Mouse (Mus musculus) midbrain, embryonic 10.5 days (tissue): ENCODE results near the gene Fhl3. TPM values are rescaled to one million over a fixed set of nuclear protein-coding genes. Genes with fewer than 3 reads are reported as not detected.
A peak's percentile ranks its signal among the peaks of the same experiment; 100 is the strongest.

Source experiments
- DNase-seq: peaks from one replicate; pipeline ENCODE4 v3.0.0-alpha.2; 2017; ENCODE audit warnings: low spot score
- H3K27ac ChIP-seq: fragments of 300-500 bp; sonication (generic); replicated peaks from 2 replicates; pipeline ENCODE4 v1.5.1; 2016; ENCODE audit warnings: mild to moderate bottlenecking
- H3K27me3 ChIP-seq: fragments of 300-500 bp; sonication (generic); 2 replicates; pipeline ENCODE4 v1.6.1; 2016; ENCODE audit warnings: low read depth, mild to moderate bottlenecking; ENCODE audit not compliant: poor library complexity, severe bottlenecking
- H3K36me3 ChIP-seq: fragments of 300-500 bp; sonication (generic); 2 replicates; pipeline ENCODE4 v1.6.1; 2016; ENCODE audit warnings: mild to moderate bottlenecking, moderate library complexity
- H3K4me1 ChIP-seq: fragments of 300-500 bp; sonication (generic); 2 replicates; pipeline ENCODE4 v1.6.1; 2016
- H3K4me3 ChIP-seq: fragments of 300-500 bp; sonication (generic); 2 replicates; pipeline ENCODE4 v1.5.1; 2016; ENCODE audit warnings: mild to moderate bottlenecking, moderate library complexity
- H3K9me3 ChIP-seq: fragments of 300-500 bp; sonication (generic); replicated peaks from 2 replicates; pipeline ENCODE4 v1.6.1; 2016; ENCODE audit warnings: mild to moderate bottlenecking
- WGBS: fragments of 180-500 bp; shearing (Covaris S2); methylation state at CpG from one replicate; pipeline ENCODE4 v1.1.7; 2016; 5-methylcytosine and 5-hydroxymethylcytosine counted together
- polyA plus RNA-seq: library from polyadenylated mRNA; unstranded; fragments of >200 nt; fragmentation: Nextera tagmentation; extraction: Ambion mirVana; gene quantifications from 2 replicates; pipeline ENCODE4 v1.2.1, GENCODE M21; 2016

Gene Fhl3
- polyA plus RNA-seq: 4.6 and 5.8 TPM in 2 replicates

DNA sequence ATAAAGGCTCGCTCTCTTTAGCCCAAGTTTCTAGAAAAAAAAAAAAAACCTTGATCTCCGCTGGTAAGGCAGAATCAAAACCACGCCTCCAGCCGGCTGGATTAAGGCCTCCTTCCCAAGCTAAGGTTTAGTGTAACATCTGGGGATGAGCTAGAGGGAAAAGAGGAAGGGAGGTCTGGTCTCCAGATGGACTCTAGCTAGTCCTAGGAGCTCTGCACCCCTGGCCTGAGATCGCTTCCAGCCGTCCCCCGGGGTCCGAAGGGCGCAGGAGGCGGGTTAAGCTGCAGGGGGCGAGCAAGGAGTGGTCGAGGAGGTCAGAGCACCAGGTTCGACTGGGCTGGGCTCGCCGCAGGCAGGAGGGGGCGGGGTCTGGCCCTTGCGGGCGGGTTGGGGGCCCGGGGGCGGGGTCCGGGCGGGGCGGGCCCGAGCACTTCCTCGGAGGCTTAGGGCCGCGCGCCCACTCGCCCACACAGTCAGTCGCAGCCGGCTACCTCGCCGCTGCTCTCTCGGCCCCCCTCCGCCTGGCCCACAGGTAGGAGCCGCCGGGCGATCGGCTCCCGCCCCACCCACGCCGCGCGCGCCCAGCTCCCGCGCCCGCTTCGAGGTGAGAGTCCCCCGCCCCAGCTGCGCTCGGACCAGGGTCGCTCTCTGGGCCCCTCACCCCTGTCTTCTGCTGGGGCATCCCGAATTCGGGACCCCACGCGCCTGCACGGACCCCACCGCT is at the start of gene Fhl3:
Gene Fhl3, plus strand, starts transcription at position 454 of the 724 bp plus-strand sequence.
- H3K27ac ChIP-seq: peak within 1 kb of the TSS; percentile 86
- H3K27me3 ChIP-seq: peaks cover 44% of the 10 kb centered on the region
- under 1% methylated on average over 48 of the region's 59 CpGs for WGBS
- DNase-seq: peak; percentile 79
- no peaks in the 10 kb centered on the region for H3K9me3 ChIP-seq
- peak within 1 kb of the TSS; percentile 70 for H3K4me3 ChIP-seq
- peaks cover 65% of the 10 kb centered on the region for H3K4me1 ChIP-seq
- peaks cover under 1% of the 10 kb centered on the region; the same call in 1 of the 2 replicates for H3K36me3 ChIP-seq

DNA sequence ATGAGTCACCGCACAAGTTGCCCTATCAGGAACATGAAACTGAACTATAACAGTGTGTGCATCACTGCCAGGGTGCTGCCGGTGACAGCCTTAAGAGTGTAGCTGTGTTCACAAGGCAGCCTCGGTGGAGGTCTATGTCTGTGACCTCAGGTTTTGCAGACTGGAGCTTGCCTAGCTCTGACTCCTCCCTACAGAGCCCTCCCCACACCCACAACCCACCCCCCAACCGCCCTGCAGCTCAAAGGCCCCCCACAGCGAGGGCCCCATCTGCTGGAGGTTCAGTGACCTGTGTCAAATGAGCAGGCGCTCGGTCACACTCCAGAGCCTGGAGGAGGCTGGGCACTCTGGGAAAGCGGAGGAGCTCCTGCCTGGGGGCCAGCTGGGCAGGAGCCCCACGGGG is 47.6 kb upstream of the Fhl3 start:
- peak overlapping the region; percentile 39 for H3K4me3 ChIP-seq
- WGBS: 1% methylated on average over 9 of the region's 9 CpGs
- H3K36me3 ChIP-seq: no peaks in the 10 kb centered on the region
- no peaks in the 10 kb centered on the region for H3K9me3 ChIP-seq
- peaks cover 91% of the 10 kb centered on the region for H3K27me3 ChIP-seq
- peak overlapping the region; percentile 82 for H3K27ac ChIP-seq
- DNase-seq: peak; percentile 83
- peaks cover 93% of the 10 kb centered on the region for H3K4me1 ChIP-seq

DNA sequence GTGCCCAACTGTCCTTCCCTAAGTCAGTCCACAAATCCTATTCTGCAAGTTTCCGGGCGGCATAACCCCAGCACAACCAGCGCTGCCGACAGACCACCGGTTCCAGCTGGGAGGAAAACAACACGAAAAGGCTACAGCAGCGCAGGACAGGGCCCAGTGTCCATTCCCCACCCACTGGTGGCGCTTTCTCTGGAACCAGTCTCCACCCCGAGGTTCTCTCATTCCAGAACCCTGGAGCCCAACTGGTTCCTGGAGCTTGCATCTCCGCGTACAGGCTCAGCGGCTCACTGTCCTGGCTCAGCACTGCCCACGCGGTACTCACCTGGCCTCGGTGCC is 44.0 kb upstream of the Fhl3 start, which contains the start of gene Pou3f1:
Gene Pou3f1, plus strand, starts transcription at position 290 of the 336 bp plus-strand sequence.
- peak within 1 kb of the TSS; percentile 74 for H3K4me3 ChIP-seq
- peaks cover 91% of the 10 kb centered on the region for H3K27me3 ChIP-seq
- H3K36me3 ChIP-seq: peaks cover 9% of the 10 kb centered on the region
- no peak for DNase-seq
- peak within 1 kb of the TSS; percentile 90 for H3K27ac ChIP-seq
- 0% methylated on average over 15 of the region's 15 CpGs for WGBS
- H3K4me1 ChIP-seq: peaks cover 94% of the 10 kb centered on the region
- no peaks in the 10 kb centered on the region for H3K9me3 ChIP-seq

DNA sequence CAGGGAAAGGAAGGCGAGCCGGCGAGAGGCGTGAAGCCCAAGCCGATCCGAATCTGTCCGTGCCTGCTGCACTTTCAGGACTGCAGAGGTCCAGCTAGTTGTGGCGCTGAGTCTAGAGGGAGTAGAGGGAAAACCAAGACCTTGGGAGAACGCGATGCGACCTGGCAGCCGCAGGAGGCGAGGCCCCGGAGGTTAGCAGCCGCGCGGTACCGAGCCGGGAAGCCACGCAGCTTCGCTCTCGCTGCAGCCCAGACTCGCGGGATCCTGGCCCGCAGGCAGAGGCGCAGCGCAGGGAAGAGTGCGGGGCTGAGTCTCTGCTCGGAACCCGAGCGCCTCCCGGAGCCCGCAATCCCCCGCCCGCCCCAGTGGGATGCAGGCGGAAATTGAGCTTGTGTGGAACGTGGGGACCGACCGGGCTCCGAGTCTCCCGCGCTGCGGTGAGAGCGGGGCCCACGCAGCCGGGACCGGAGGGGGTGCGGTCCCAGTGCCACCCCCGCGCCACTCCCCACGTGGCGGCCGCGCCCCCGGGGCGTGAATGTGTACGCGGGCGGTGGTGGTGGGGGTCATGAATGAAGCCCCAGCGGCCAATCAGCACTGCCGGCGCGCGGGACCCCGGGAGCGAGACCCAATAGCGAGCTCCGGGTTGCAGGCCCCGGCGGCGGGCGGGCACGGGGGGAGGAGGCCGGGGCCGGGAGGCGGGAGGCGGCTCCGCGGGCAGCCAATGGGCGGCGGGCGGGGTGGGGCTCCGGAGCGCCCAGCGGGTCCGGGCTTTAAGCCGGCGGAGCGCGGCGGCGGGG is 43.4 kb upstream of the Fhl3 start:
- Histone ChIP-seq H3K36me3 (peaks cover 11% of the 10 kb centered on the region), H3K27ac (peak overlapping the region; percentile 90), H3K4me3 (peak overlapping the region; percentile 74), H3K4me1 (peaks cover 94% of the 10 kb centered on the region), H3K9me3 (no peaks in the 10 kb centered on the region), H3K27me3 (peaks cover 94% of the 10 kb centered on the region)
- peak; percentile 95 for DNase-seq
- WGBS: under 1% methylated on average over 76 of the region's 92 CpGs

DNA sequence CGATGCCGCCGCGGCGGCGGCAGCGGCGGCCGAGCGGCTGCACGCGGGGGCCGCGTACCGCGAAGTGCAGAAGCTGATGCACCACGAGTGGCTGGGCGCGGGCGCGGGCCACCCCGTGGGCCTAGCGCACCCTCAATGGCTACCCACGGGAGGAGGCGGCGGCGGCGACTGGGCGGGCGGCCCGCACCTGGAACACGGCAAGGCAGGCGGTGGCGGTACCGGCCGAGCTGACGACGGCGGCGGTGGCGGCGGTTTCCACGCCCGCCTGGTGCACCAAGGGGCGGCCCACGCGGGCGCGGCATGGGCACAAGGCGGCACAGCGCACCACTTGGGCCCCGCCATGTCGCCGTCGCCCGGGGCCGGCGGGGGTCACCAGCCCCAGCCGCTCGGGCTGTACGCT is 42.7 kb upstream of the Fhl3 start:
- H3K27me3 ChIP-seq: peaks cover 96% of the 10 kb centered on the region
- H3K9me3 ChIP-seq: no peaks in the 10 kb centered on the region
- H3K4me1 ChIP-seq: peaks cover 94% of the 10 kb centered on the region
- peak overlapping the region; percentile 74 for H3K4me3 ChIP-seq
- DNase-seq: no peak
- peak overlapping the region; percentile 90 for H3K27ac ChIP-seq
- peaks cover 11% of the 10 kb centered on the region for H3K36me3 ChIP-seq
- WGBS: under 1% methylated on average over 60 of the region's 61 CpGs

DNA sequence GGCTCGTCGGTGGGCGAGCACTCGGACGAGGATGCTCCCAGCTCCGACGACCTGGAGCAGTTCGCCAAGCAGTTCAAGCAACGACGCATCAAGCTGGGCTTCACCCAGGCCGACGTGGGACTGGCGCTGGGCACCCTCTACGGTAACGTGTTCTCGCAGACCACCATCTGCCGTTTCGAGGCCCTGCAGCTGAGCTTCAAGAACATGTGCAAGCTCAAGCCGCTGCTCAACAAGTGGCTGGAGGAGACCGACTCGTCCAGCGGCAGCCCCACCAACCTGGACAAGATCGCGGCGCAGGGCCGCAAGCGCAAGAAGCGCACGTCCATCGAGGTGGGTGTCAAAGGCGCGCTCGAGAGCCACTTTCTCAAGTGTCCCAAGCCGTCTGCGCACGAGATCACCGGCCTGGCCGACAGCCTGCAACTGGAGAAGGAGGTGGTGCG is 42.1 kb upstream of the Fhl3 start:
- peak overlapping the region; percentile 74 for H3K4me3 ChIP-seq
- WGBS: under 1% methylated on average over 39 of the region's 39 CpGs
- peaks cover 94% of the 10 kb centered on the region for H3K4me1 ChIP-seq
- H3K36me3 ChIP-seq: peaks cover 11% of the 10 kb centered on the region
- H3K27me3 ChIP-seq: peaks cover 96% of the 10 kb centered on the region
- peak overlapping the region; percentile 90 for H3K27ac ChIP-seq
- peak; percentile 75 for DNase-seq
- no peaks in the 10 kb centered on the region for H3K9me3 ChIP-seq

DNA sequence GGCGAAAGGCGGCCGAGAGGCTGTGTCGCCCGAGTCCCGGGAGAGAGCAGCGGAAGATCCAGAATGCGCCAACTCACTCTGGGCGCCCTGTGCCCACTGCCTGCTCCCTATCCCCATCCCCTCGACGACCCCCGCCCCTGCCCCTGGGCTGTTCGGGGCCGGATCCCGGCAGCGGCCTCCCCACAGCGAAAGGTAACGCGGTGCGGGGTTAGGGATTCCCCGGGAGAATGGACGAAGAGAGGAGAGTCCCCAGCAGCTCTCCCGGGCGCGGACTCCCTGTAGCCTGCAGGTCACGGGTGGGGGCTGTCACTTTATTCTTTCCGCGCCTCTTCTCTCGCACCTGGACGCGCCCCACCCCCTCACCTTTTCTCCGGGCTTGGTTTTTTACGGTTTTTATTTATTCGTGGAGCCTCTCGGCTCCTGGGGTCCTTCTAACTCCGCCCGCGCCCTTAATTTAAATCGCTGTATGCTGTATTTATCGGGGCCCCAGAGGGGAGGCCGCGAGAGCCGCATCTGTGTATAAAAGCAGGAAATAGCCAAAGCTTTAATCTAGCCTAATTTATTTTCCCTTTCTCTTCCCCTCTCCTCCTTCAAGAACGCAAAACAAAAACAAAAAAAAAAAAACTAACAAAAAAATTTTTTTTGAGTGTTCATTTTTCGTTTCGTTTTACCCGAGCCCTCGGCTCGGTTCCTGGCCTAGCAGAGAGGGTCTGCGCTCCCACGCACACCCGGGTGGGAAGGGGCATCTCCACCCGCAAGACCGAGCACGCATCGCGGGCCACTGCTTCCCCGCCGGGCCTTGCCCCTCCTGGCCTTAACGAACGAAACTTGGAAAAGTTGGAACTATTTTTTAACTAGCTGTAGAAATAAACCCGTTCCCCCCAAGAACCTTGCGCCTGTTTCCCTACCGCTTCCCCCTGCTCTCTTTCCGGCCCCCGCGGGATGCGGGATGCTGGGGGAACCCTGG is 41.0 kb upstream of the Fhl3 start:
- H3K4me3 ChIP-seq: peak overlapping the region; percentile 74
- H3K36me3 ChIP-seq: peaks cover 11% of the 10 kb centered on the region
- peaks cover 96% of the 10 kb centered on the region for H3K27me3 ChIP-seq
- H3K9me3 ChIP-seq: no peaks in the 10 kb centered on the region
- H3K4me1 ChIP-seq: peaks cover 94% of the 10 kb centered on the region
- WGBS: under 1% methylated on average over 68 of the region's 68 CpGs
- peak; percentile 60 for DNase-seq
- peak overlapping the region; percentile 90 for H3K27ac ChIP-seq

DNA sequence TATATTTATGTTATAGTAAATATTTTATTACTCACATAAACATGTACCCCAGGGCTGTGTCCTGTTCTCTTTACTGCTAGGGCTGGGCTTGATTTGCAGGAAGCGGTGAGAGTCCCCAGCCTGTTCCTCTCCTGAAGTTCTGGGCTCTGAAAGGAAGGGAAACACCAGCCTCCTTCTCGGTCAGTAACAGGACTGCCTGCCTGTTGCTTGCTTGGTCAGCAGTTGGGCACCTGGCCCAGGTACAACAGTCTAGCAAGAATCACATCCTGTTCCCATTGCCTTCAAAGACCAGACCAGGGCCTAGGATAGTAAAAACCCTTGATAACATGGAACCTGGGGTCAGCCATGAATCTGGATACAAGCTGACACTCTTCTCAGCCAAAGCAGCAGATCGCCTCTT is 39.9 kb upstream of the Fhl3 start:
- peak overlapping the region; percentile 74 for H3K4me3 ChIP-seq

DNA sequence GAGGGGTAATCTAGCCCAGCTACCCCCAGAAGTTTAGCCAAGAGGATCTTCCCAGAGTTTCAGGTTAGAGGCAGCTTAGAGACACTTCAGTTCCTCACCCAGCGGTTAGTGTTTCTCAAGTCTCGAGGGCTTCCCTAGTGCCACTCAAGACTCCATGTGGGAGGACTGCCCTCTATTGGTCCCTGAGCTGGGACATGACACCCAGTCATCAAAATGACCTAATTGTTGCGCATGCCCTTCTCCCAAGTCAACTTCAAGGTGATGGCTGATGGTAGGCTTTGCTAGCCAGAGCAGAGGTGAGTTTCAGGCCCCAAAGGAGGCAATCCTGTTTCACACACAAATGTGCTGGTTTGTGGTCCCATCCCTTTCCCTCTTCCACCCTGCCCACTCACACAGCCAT is 37.5 kb upstream of the Fhl3 start:
- DNase-seq: peak; percentile 12
- 0 out of 2 replicates have a peak overlapping the region, but pooled peaks have one; percentile 1 for H3K4me3 ChIP-seq
- H3K27ac ChIP-seq: no peak overlapping the region
- peaks cover 84% of the 10 kb centered on the region for H3K4me1 ChIP-seq
- H3K36me3 ChIP-seq: peaks cover 11% of the 10 kb centered on the region
- WGBS: 62% methylated on average over 3 of the region's 3 CpGs
- peaks cover 99% of the 10 kb centered on the region for H3K27me3 ChIP-seq
- no peaks in the 10 kb centered on the region for H3K9me3 ChIP-seq

More for the DNA sequence above, 39.9 kb upstream of the Fhl3 start:
- Histone ChIP-seq H3K27me3 (peaks cover 96% of the 10 kb centered on the region), H3K27ac (no peak overlapping the region), H3K4me1 (peaks cover 87% of the 10 kb centered on the region), H3K36me3 (peaks cover 11% of the 10 kb centered on the region), H3K9me3 (no peaks in the 10 kb centered on the region)
- no peak for DNase-seq
- WGBS: 34% methylated on average over 3 of the region's 3 CpGs

DNA sequence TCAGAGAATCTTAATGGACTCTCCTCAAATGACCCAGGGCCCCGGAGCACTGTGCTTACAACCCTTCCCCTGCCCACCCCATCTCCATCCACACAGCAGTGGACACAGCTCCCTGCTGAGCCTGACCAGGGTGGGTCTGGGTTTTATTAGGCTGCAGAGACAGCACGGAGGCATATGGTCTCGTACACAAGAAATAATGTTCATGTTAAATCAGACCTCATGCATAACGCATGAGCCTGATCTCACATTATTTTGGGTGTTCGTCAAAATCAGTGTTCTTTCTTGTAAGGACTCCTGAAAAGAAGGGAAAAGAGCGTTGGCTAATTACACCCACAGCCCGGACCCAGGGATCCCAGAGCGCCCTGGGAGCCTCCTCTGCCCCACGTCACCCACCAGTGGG is 36.3 kb upstream of the Fhl3 start:
- 82% methylated on average over 9 of the region's 9 CpGs for WGBS
- Histone ChIP-seq H3K4me3 (0 out of 2 replicates have a peak overlapping the region, but pooled peaks have one; percentile 4), H3K27me3 (peaks cover 98% of the 10 kb centered on the region), H3K4me1 (peaks cover 85% of the 10 kb centered on the region), H3K9me3 (no peaks in the 10 kb centered on the region), H3K36me3 (peaks cover 11% of the 10 kb centered on the region), H3K27ac (no peak overlapping the region; the same call in 1 of the 2 replicates)
- no peak for DNase-seq

DNA sequence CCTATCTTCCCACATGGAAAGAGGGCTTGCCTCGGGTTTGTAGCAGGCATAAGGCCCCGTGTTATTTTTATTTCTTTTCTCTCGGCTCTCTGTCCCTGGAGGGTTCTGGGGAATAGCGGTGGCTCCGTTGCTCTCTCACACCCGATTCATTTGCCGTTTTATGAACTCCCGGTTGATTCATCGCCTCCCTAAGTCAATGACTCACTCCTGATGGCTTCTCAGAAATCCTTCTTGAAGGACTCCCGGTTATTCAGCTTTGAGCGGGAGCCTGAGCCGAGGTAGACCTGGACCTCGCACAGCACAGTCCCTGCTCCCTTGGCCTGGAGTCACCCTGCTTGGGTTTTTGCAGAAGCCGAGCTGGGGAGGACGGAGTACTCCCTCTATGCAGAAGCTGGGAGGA is 35.9 kb upstream of the Fhl3 start:
- 84% methylated on average over 15 of the region's 15 CpGs for WGBS
- DNase-seq: peak; percentile 11
- H3K36me3 ChIP-seq: peaks cover 11% of the 10 kb centered on the region
- no peak overlapping the region; the same call in 1 of the 2 replicates for H3K27ac ChIP-seq
- no peak overlapping the region for H3K4me3 ChIP-seq
- H3K4me1 ChIP-seq: peaks cover 82% of the 10 kb centered on the region
- H3K27me3 ChIP-seq: peaks cover 98% of the 10 kb centered on the region
- no peaks in the 10 kb centered on the region for H3K9me3 ChIP-seq
